Mouse (Mus musculus) stomach, postnatal 0 days (tissue): ENCODE results near the gene Slc22a26.

Source experiments
- CTCF ChIP-seq: IDR thresholded peaks from 2 replicates; pipeline ENCODE4 v1.5.1; 2016; ENCODE audit warnings: antibody characterized with exemption, low read depth, mild to moderate bottlenecking, moderate library complexity
- EP300 ChIP-seq: optimal IDR thresholded peaks from 2 replicates; pipeline ENCODE3; 2016; ENCODE audit warnings: antibody characterized with exemption

GRCm38 (mm10) chr19:7765599-7765998 is 36.9 kb downstream of the Slc22a26 start:
- TF ChIP-seq CTCF (no peak), EP300 (no peak)
